Mouse (Mus musculus) frontal cortex, postnatal 14 days (tissue): ENCODE data around the gene Ube2q2.
A peak's percentile ranks its signal among the peaks of the same experiment; 100 is the strongest.
"Not testable (repeated sequence)": the region's sequence is repeated elsewhere in the genome, so short reads cannot be mapped to it uniquely, and the experiment has no call there.

Experiments
- DNase-seq, 2 experiments: peaks; one replicate each; pipeline ENCODE4 v3.0.0; 2022; ENCODE audit warnings: low spot score in 2 of 2

Ube2q2 gene

GRCm38 (mm10) chr9:55148854-55149498 is at the start of gene Ube2q2:
Gene Ube2q2, plus strand, starts transcription at chr9:55148854.
- DNase-seq, result peak; percentile 33 to 49

- no peak for DNase-seq
Measured at GRCm38 (mm10) chr9:55101117-55101516, 47.5 kb upstream of the Ube2q2 start.

DNA sequence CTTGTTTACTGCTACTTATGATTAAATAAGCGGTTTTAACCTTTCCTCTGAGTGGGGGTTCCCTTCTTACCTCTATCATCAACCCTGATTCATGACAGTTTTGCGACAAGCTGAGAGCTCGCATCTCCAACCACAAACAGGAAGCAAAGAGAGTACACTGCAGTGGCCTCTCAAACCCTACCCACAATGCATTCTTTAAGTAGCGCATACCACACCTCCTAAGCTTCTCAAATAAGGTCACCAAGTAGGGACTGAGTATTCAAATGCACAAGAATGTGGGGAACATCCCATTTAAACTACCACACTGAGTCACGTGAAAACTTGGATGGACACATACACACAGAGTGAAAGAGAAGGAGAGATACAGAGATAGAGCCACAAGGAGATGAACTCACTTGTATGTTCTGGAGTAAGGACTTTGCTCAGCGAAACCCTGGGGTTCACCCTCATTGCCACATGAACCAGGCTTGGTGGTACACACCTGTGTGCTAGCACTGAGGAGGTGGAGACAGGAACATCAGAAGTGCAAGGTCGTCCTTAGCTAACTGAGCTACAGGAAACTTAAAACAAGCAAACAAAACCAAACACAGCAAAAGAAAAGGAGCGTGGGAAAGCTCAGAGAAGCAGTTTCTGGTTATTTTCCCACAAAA is 46.3 kb upstream of the Ube2q2 start:
- no peak for DNase-seq

GRCm38 (mm10) chr9:55102931-55103630 is 45.6 kb upstream of the Ube2q2 start:
- no peak for DNase-seq

DNA sequence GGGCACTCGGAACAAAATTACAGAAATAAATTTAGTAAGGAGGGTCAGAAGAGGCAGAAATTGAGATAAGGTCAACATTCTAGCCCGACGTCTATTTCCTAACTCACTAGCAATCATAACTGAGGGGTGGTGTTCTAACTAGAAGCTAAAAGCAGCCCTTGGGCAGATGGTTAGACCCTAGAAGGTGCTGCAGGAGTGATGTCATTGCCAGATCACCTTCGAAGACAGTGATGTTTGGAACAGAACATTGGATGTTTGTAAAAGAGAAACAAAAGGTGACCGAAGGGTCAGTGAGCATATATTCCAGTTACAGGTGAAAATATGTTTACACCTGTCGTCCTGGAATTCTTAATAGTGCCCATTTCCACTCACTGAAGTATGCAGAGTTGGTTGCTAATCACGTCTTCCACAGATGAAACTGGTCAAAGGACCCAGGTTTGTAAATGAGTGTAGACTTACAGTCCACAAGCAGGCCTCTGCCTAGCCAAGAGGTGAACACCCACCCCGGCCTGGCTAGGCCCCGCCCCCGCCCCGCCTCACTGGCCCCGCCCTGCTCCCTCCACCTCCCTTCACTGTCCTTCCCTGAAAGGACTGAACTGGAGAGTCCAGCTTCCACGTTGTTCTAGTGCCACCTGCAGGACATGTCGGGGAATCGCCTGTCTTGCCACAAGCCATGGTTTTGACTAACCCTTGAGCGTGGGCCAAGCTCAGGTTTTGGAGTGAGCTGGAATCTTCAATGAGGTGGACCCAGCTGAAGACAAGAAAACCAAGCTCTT is 38.4 kb upstream of the Ube2q2 start:
- DNase-seq, result peak; percentile 66 to 81

GRCm38 (mm10) chr9:55110835-55111217 is 37.8 kb upstream of the Ube2q2 start:
- DNase-seq, result not testable (repeated sequence)

DNA sequence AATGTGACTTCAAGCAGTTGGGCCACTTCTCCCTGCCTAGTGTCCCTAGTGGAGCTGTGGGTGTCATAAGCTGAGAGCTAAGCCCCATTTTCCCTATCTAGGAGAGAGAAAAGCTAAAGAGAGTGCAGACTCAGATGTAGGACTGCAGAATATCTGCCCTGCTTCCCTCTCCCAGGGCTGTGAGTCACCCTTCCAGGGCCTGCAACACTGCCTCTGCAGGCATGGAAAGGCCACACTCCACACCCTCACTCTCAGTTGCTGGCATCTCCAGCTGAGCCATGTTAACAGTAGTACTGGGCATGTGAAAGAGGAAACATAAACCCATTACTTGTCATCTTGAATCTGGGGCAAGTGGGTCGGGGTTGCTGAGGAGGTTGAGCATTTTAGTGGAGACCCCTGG is 33.9 kb upstream of the Ube2q2 start:
- no peak for DNase-seq

GRCm38 (mm10) chr9:55117293-55118055 is 31.2 kb upstream of the Ube2q2 start:
- no peak for DNase-seq

DNA sequence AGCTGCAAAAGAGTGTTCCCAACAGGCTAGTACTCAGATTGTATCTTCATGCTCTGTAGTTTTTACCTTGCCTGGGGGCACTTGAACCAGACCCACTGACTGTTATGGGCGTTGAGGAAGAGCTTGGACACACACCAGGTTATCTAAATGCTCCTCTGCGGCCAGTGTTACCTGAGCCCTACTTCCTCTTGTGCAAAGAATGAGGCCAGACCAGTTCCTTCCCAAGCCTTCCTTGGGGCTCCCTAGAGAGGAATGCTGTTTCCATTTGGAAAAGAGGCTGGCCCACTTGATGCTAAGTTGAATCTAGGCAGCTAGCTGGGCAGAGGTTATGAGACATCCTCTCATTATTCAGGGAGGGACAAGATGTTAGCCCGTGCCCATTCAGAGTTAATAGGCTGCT is 26.1 kb upstream of the Ube2q2 start:
- no peak for DNase-seq

- DNase-seq, result no peak
Measured at GRCm38 (mm10) chr9:55125735-55126134, 22.9 kb upstream of the Ube2q2 start.

GRCm38 (mm10) chr9:55126295-55126694 is 22.4 kb upstream of the Ube2q2 start:
- DNase-seq, result no peak

GRCm38 (mm10) chr9:55131851-55132250 is 16.8 kb upstream of the Ube2q2 start:
- DNase-seq, result no peak

GRCm38 (mm10) chr9:55136576-55136975 is 12.1 kb upstream of the Ube2q2 start:
- no peak for DNase-seq

DNA sequence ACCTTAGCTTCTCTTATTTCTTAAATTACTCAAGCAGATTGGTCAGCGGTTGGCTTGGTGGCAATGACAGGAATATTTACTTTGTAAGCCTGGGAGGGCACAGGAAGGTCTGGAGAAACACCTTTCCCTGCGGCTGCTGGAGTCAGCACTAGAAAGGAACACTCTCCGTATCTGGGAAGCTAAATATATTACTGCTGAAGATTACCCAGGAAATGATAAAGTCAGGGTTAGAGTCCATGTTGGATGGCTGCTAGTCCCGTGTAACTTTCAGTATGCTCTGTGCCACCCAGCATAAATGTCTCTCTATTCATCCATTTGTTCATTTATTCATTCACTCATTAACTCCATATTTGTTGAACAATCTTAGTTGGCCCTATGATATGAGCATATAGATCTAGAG is 11.5 kb upstream of the Ube2q2 start:
- DNase-seq, result no peak

GRCm38 (mm10) chr9:55139958-55140357 is 8.7 kb upstream of the Ube2q2 start:
- DNase-seq, result no peak

DNA sequence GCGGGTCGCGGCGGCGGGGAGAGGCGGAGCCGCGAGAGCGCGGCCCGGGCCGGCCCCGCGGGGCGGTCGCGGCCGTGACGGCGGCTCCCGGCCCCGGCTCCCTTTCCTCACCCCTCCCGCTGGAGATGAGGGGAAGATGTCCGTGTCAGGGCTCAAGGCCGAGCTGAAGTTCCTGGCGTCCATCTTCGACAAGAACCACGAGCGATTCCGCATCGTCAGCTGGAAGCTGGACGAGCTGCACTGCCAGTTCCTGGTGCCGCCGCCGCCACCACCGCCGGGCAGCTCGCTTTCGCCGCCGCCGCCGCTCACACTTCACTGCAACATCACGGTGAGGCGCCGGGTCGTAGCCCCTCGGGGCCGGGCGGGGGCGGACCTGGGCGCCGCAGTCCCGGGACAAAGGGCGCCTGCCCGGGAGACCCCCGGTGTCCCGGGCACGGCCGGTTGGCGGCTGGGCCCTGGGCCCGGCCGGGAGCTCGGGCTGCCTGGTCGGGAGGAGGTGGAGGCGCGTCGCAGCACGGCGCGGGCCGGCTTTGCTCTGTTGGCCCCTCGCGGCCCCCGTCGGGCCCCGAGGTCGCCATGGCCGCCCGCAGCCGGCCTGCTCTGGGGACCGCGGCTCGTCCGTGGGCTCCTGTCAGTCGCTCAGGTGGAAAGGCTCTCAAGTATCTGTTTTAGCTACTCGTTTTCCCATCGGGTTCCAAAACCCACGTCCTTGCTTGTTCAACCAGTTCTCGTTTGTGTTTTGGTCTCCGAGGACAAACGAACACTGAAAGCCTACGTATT is 1.0 kb downstream of the Ube2q2 start:
- peak; percentile 22 to 32 for DNase-seq

- peak in 1 of 2 experiments; percentile 10 for DNase-seq
Measured at GRCm38 (mm10) chr9:55150279-55150726, 1.6 kb downstream of the Ube2q2 start.

DNA sequence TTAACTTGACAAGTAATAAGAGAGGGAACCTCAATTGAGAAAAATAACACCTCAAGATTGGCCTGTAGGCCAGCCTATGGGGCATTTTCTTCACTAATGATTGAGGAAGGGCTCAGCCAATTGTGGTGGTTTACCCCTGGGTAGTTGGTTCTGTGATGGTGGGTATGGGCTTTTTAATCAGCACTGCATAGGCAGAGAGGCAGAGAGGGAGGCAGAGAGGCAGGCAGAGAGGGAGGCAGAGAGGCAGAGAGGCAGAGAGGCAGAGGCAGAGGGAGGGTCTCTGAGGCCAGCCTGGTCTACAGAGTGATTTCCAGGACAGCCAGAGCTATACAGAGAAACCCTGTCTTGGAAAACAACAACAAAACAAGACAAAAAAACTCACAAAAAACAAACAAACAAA is 2.4 kb downstream of the Ube2q2 start:
- no peak for DNase-seq

- DNase-seq, result no peak
Measured at GRCm38 (mm10) chr9:55152935-55153334, 4.3 kb downstream of the Ube2q2 start.

DNA sequence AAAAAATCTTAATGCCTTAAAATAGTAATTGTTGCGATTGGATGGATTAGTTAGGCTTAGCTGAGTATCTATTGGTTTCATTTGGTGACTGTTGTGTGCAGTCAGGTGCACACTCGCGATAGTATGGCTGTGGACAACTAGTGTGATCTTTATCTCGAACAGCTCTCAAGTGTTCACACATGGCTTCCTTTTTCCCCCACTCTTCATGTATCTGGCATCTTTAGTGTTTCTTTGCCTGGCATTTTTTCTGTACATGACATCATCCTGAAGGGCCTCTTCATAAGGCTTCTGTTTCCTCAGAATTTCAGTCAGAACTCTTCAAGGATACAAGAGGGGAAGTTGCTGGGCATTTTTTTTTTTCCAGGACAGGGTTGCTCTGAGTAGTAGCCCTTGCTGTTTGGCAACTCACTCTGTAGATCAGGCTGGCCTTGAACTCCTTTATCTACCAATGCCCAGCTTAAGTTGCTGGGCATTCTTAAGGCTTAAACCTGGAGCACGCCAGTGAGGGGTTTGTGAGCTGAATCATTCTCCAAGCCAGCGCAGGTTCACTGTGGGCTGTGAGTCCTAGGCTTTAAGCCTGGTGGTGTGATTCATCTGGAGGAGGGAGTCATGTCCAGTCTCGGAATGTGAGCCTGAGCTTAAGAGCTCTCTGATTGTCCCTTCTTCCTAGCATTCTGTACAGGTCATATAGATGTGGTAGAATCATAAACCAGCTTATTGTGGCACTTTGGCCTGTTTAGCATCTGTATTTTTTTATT is 22.2 kb downstream of the Ube2q2 start:
- DNase-seq, result no peak
